Mouse (Mus musculus): ENCODE measurements around the gene Pnrc2. TPM values are rescaled to one million over a fixed set of nuclear protein-coding genes. Genes with fewer than 3 reads are reported as not detected.

Gene Pnrc2
- total RNA-seq (2012; rRNA removed) (49.8 and 50.7 TPM in 2 replicates), polyA plus RNA-seq (2012; ENCODE audit: insufficient read depth in 1 of 2, insufficient read length in 2 of 2, low read depth in 1 of 2, low replicate concordance in 2 of 2, missing spikeins in 1 of 2) (10 to 100 TPM; 48.0 to 76.3 TPM)

DNA sequence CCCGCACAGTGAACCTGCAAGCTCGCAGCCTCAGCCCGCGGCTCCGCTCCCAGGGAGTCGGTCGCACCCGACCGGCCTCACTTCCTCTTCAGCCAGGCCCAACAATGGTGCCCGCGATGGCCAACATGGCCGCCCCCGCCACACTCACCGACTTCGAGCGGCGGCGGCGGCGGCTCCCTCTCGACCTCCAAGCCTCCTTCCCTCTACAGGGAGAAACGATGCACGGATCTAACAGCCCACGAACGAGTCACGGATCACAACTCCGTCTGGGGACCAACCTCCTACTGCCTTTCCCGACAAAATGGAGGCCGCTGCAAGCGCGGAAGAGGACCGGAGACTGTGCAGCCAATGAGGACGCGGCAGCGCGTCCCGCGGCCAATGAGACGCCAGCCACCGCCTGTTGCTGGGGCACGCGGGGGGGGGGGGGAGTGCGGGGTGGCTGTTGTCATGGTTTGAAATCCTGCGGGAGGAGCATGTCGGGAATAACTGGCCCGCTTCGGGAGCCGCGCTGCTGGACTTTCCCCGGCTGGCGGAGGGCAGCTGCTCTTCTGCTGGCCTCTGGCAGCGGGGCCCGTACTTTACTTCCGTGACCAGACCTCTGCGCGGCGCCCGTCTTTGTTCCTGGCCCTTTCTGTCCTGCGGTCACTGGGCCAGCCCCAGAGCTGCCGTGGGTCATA, at the start of gene Pnrc2:
Gene Pnrc2 (minus strand): TSS at position 325 of the 677 bp plus-strand sequence.
- Histone ChIP-seq H3K36me3 (ENCODE audit: control insufficient read depth in 1 of 2, insufficient read depth in 2 of 2, low read length in 2 of 2) (peaks cover 20 to 52% of the 10 kb centered on the region in 2 experiments), H3K9ac (ENCODE audit: control insufficient read depth, low read depth, low read length, poor library complexity, severe bottlenecking) (peak within 1 kb of the TSS; percentile 99), H3K27ac (ENCODE audit: control insufficient read depth, low read depth, low read length) (peak within 1 kb of the TSS; percentile 99), H3K4me3 (ENCODE audit: control insufficient read depth in 1 of 2, insufficient read depth in 1 of 2, low read depth in 2 of 2, low read length in 2 of 2) (peak within 1 kb of the TSS; percentile 79 to 92), H3K9me3 (replicated peaks; ENCODE audit: insufficient read depth, low read length) (no peaks in the 10 kb centered on the region), H3K79me2 (ENCODE audit: control insufficient read depth, insufficient read depth, low read length, poor library complexity) (peaks cover 30% of the 10 kb centered on the region), H3K4me1 (ENCODE audit: control insufficient read depth in 1 of 2, insufficient read depth in 2 of 2, low read length in 2 of 2) (peaks cover 27 to 32% of the 10 kb centered on the region in 2 experiments), H3K27me3 (ENCODE audit: control insufficient read depth in 1 of 2, insufficient read depth in 2 of 2, low read length in 2 of 2) (no peaks in the 10 kb centered on the region)
- peak; percentile 95 for DNase-seq (ENCODE audit: low read depth, low spot score)
- TF ChIP-seq GABPA (IDR thresholded peaks at IDR 0.05; ENCODE audit: low read depth, low read length) (no peak), GATA1 (IDR thresholded peaks at IDR 0.05; ENCODE audit: low read depth, low read length) (no peak), ZMIZ1 (IDR thresholded peaks at IDR 0.05; ENCODE audit: low read depth, low read length) (peak; percentile 97; the same call in 1 of the 2 replicates), POLR2AphosphoS5 (IDR thresholded peaks at IDR 0.05; ENCODE audit: borderline replicate concordance, low read depth, low read length) (no peak), CHD1 (IDR thresholded peaks at IDR 0.05; ENCODE audit: low read depth, low read length) (no peak; the same call in 1 of the 2 replicates), MYC (IDR thresholded peaks at IDR 0.05; ENCODE audit: low read depth, low read length) (peak; percentile 22; the same call in 1 of the 2 replicates), POLR2AphosphoS2 (IDR thresholded peaks at IDR 0.05; ENCODE audit: low read length) (peak; percentile 97), ZNF384 (IDR thresholded peaks at IDR 0.05; ENCODE audit: low read depth, low read length) (no peak), TAL1 (IDR thresholded peaks at IDR 0.05; ENCODE audit: low read length) (no peak), SMC3 (IDR thresholded peaks at IDR 0.05; ENCODE audit: low read depth, low read length) (peak; percentile 1; the same call in 1 of the 2 replicates), ETS1 (IDR thresholded peaks at IDR 0.05; ENCODE audit: low read depth, low read length) (peak; percentile 28; the same call in 1 of the 2 replicates), EP300 (IDR thresholded peaks at IDR 0.05; ENCODE audit: low read depth in 1 of 2, low read length in 2 of 2) (no peak; a peak in 1 of 4 replicates), USF2 (IDR thresholded peaks at IDR 0.05; ENCODE audit: borderline replicate concordance in 1 of 2, insufficient read depth in 1 of 2, low read depth in 1 of 2, low read length in 2 of 2) (no peak), JUND (IDR thresholded peaks at IDR 0.05; ENCODE audit: low read depth, low read length) (no peak), NELFE (IDR thresholded peaks at IDR 0.05; ENCODE audit: low read depth, low read length) (peak; percentile 87), TBP (IDR thresholded peaks at IDR 0.05; ENCODE audit: low read depth, low read length) (peak; percentile 80), BHLHE40 (IDR thresholded peaks at IDR 0.05; ENCODE audit: borderline replicate concordance, low read depth, low read length) (no peak), USF1 (IDR thresholded peaks at IDR 0.05; ENCODE audit: low read depth, low read length) (peak; percentile 66), ELF1 (IDR thresholded peaks at IDR 0.05; ENCODE audit: low read depth, low read length) (peak; percentile 78), RAD21 (IDR thresholded peaks at IDR 0.05; ENCODE audit: low read depth, low read length) (no peak), RCOR1 (IDR thresholded peaks at IDR 0.05; ENCODE audit: low read depth, low read length) (no peak; the same call in none of the 2 replicates), SIN3A (IDR thresholded peaks at IDR 0.05; ENCODE audit: low read length) (peak; percentile 71; the same call in 1 of the 2 replicates), KAT2A (conservative IDR thresholded peaks at IDR 0.05; ENCODE audit: low read depth, low read length) (no peak), HCFC1 (IDR thresholded peaks at IDR 0.05; ENCODE audit: low read depth, low read length) (peak; percentile 78), ZC3H11A (IDR thresholded peaks at IDR 0.05; ENCODE audit: low read depth, low read length) (no peak), NRF1 (IDR thresholded peaks at IDR 0.05; ENCODE audit: insufficient read depth, low read depth, low read length, poor library complexity, severe bottlenecking) (peak; percentile 33; the same call in 1 of the 2 replicates), MYB (IDR thresholded peaks at IDR 0.05; ENCODE audit: low read depth, low read length) (peak; percentile 23; the same call in 1 of the 2 replicates), UBTF (IDR thresholded peaks at IDR 0.05; ENCODE audit: borderline replicate concordance, insufficient read depth, low read depth, low read length) (0 out of 2 replicates have a peak, but pooled peaks have one; percentile 95), E2F4 (IDR thresholded peaks at IDR 0.05; ENCODE audit: borderline replicate concordance, low read depth, low read length) (peak; percentile 72; the same call in 1 of the 2 replicates), POLR2A (IDR thresholded peaks at IDR 0.05; ENCODE audit: control insufficient read depth in 1 of 2, insufficient read depth in 1 of 2, low read depth in 1 of 2, low read length in 2 of 2, poor library complexity in 1 of 2) (peak; percentile 87 to 89), MAX (IDR thresholded peaks at IDR 0.05; ENCODE audit: low read length) (0 out of 2 replicates have a peak, but pooled peaks have one; percentile 69), CTCF (IDR thresholded peaks at IDR 0.05 in 2 of 3, conservative IDR thresholded peaks at IDR 0.05 in 1 of 3; ENCODE audit: control insufficient read depth in 1 of 3, insufficient read depth in 1 of 3, low read depth in 2 of 3, low read length in 3 of 3, poor library complexity in 1 of 3, severe bottlenecking in 1 of 3) (no peak), MXI1 (IDR thresholded peaks at IDR 0.05; ENCODE audit: low read depth, low read length) (peak; percentile 66), MEF2A (IDR thresholded peaks at IDR 0.05; ENCODE audit: extremely low read depth, insufficient replicate concordance, low read depth, low read length, poor library complexity, severe bottlenecking) (0 out of 2 replicates have a peak, but pooled peaks have one; percentile 26), CHD2 (IDR thresholded peaks at IDR 0.05; ENCODE audit: low read length) (0 out of 2 replicates have a peak, but pooled peaks have one; percentile 35)

Data from MEL (cell line).